Mouse (Mus musculus): ENCODE measurements around the gene Sh2b3.

Sh2b3 gene

DNA sequence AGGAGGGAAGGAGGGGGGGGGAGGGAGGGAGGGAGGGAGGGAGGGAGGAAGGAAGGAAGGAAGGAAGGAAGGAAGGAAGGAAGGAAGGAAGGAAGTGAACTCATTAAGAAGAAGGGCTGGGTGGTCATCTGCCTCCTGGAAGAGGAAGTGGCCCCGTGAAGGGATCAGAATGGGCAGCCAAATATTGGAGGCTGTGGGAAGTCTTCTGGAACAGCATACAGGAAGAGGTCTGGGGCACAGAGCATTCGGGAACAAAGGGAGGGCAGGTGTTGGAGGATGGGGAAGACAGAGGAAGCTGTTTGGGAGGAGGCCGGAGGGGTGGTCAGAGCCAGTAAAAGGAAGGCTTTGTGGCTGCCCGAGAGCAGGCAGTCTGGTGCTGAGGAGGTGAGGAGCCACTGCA, 7.9 kb upstream of the Sh2b3 start:
- CTCF ChIA-PET = interaction anchor here (0.6 kb wide), 1 partner anchor 172 kb away, joined by 10 read pairs; no protein-coding TSS in a partner anchor

GRCm38 (mm10) chr5:121843138-121843905, 5.9 kb upstream of the Sh2b3 start:
- CTCF ChIA-PET = interaction anchor here (0.6 to 1.7 kb wide), 8 partner anchors 10 to 729 kb away, joined by 3 to 11 read pairs (median 4); no protein-coding TSS in a partner anchor

- CTCF ChIA-PET = interaction anchor here (1.2 to 1.7 kb wide), 5 partner anchors 10 to 51 kb away, joined by 3 to 6 read pairs (median 4); no protein-coding TSS in a partner anchor
Observed at GRCm38 (mm10) chr5:121842665-121843118, 5.2 kb upstream of the Sh2b3 start.

DNA sequence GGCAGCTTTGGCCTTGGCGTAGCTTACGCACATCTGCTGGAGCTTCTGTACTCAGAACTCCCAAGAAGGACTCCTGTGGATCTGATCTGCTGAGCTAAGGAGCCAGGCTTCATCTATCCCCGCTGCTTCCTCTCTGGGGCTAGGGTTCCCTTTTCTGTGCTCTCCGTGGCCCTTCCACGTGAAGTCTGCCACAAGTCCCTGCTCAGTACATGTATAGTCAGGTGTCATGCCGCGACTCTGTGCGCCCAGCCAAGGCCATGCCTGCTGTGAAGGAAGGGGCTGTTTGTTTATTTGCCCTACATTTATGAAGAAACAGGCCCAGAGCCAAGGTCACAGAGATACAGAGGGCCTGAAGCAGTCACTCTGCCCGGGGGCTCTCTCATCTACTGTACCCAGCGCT, 4.5 kb upstream of the Sh2b3 start:
- CTCF ChIA-PET = no interaction called here

GRCm38 (mm10) chr5:121841516-121841915, 4.1 kb upstream of the Sh2b3 start:
- CTCF ChIA-PET = no interaction called here

DNA sequence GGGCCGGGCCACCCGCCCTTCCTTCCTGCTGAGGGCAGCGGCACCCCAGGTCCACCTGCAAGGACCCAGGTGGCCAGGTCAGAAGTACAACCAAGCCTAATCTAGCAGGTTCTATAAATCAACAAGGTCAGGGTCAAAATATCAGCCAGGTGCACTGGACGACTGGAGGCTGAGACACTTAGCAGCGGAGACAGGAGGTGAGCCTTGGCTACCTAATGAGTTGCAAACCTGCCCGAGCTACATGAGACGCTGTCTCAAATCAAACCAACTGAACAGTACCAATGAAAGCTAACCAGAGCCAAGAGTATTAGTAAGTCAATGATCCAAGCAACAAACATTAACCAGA, 1.7 kb upstream of the Sh2b3 start:
- CTCF ChIA-PET = no interaction called here

GRCm38 (mm10) chr5:121838341-121839127, 1.1 kb upstream of the Sh2b3 start:
- CTCF ChIA-PET = interaction anchor here (0.5 kb wide), 1 partner anchor 43 kb away, joined by 5 read pairs; no protein-coding TSS in a partner anchor

GRCm38 (mm10) chr5:121836692-121837415, 592 bp downstream of the Sh2b3 start:
- CTCF ChIA-PET = interaction anchor here (0.5 to 1.6 kb wide), 5 partner anchors 13 to 1886 kb away, joined by 3 to 19 read pairs (median 7); partner anchors contain the start of genes Bcl7a and Pheta1

DNA sequence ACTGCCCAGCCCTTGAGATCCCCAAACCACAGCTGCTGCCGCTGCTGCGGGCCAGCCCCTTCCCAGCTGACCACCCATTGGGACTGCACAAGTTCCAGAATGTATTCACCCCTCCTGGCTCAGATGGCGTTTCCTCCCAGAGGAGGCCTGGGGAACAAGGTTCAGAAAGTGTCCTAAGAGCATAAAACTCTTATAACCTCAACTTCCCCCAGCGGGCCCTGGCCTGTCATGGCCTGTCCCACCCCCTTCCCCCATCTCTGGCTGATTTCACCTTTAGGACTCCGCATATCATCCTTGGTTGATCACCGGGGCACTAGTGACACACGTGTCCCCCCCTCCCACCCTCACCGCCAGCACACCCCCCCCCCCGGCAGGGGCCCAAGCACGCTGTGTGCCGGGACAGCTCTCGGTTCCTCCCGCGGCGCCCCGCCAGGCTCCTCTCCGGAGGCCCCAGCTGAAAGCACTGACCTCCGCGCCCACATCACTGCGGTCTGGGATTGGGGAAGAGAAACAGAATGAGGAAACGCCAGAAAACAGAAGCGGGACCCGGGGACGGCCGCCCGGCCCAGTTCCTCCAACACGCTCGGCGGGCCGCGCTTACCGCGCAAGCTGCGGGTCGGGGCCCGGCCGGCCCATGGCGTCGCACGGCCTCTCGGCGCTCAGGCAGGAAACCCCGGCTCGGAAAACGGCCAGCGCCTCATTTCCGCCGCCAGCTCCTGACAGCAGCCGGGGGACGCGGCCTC, 1.3 kb downstream of the Sh2b3 start:
- CTCF ChIA-PET = interaction anchor here (0.7 to 1.6 kb wide), 3 partner anchors 13 to 498 kb away, joined by 7 to 19 read pairs (median 9); partner anchors contain the start of gene Pheta1

DNA sequence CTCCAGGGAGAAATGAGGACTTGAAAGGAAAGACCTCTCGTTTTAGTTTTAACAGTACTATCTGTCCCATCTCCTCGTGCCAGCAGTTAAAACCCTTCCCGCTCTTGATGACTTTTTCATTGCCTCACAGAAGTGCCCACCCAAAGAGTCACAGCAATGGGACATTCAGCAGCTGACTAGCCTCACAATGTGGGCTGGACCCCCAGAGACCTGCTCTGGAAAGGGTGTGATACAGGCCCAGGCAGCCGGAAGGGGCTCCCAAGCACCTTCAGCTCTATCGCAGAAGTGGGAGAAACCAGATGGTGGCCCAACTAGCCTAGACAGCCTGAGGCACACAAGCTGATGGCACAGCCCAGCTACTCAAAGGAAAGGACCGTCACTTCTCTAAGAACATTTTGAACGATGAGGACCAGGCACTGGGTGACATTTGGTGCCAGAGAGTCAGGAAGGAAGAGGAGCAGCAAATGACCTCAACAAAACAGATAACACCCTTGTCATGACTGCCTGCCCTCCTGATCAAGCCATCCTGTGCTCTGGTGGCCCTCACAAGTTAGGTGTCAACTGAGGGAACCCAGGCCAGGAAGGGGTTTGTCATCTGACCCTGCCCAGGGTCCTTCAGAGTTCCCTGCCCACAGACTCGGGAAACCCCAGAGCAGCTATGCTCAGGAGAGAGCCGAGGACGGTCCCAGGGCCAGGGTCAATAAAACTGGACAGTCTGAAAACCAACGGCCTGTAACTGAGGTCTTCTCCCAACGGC, 2.3 kb downstream of the Sh2b3 start:
- CTCF ChIA-PET = interaction anchor here (1.6 kb wide), 1 partner anchor 14 kb away, joined by 9 read pairs; no protein-coding TSS in a partner anchor

DNA sequence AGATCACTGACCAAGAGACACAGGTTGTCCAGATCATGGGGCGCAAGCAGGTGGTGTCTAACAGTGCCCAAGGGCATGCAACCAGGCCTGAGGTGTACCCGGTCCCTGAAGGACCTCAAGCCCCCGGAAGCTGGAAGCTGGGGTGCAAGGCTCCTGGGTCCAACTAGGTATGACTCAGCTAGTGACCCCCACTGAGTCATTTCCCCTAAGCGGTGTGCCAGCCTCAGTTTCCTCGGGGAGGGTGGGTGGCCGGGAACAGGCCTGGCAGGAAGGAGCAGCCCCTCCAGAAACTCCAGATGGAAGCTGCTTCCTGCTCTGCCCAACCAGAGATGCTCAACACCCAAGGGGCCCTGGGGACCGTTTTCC, 3.2 kb downstream of the Sh2b3 start:
- CTCF ChIA-PET = no interaction called here

GRCm38 (mm10) chr5:121833572-121834240, 3.7 kb downstream of the Sh2b3 start:
- CTCF ChIA-PET = interaction anchor here (1.4 kb wide), 1 partner anchor 9 kb away, joined by 4 read pairs; no protein-coding TSS in a partner anchor

DNA sequence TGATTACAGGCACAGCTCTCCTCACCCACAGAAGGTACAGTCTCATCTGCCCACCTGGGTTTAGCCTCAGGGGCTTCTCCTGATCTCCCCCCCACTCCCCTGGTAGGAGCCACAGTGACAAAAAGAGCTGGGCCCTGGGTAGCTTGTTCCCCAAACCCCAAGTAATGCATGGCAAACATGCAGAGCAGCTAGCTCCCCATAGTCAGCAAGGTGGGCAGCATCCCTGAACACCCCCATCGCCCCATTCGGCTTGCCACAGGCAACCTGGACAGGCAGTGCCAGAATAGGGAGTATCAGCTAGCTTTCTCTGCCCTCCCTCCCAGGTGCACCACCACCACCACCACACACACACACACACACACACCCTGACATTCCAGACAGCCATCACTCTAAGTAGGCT, 4.3 kb downstream of the Sh2b3 start:
- CTCF ChIA-PET = interaction anchor here (0.5 to 1.4 kb wide), 4 partner anchors 10 to 176 kb away, joined by 4 to 6 read pairs (median 4); no protein-coding TSS in a partner anchor

GRCm38 (mm10) chr5:121832376-121833155, 4.9 kb downstream of the Sh2b3 start:
- CTCF ChIA-PET = interaction anchor here (0.5 to 1.4 kb wide), 4 partner anchors 10 to 175 kb away, joined by 4 to 6 read pairs (median 4); no protein-coding TSS in a partner anchor

- CTCF ChIA-PET = no interaction called here
Observed at GRCm38 (mm10) chr5:121831002-121831601, 6.3 kb downstream of the Sh2b3 start.

GRCm38 (mm10) chr5:121828491-121829432, 8.7 kb downstream of the Sh2b3 start:
- CTCF ChIA-PET = interaction anchor here (1.4 kb wide), 1 partner anchor 12 kb away, joined by 6 read pairs; no protein-coding TSS in a partner anchor

- CTCF ChIA-PET = interaction anchor here (1.4 kb wide), 1 partner anchor 11 kb away, joined by 6 read pairs; no protein-coding TSS in a partner anchor
Observed at GRCm38 (mm10) chr5:121827876-121828275, 9.6 kb downstream of the Sh2b3 start.
